Mouse (Mus musculus): ENCODE measurements at regions not wholly inside any gene's neighbourhood (a gene's known extent, or its start where the extent isn't known, plus 50 kb on each side); places are given as distances from the start of the nearest gene placed in this dataset.
"Not testable (repeated sequence)": the region's sequence is repeated elsewhere in the genome, so short reads cannot be mapped to it uniquely, and the experiment has no call there.

DNA sequence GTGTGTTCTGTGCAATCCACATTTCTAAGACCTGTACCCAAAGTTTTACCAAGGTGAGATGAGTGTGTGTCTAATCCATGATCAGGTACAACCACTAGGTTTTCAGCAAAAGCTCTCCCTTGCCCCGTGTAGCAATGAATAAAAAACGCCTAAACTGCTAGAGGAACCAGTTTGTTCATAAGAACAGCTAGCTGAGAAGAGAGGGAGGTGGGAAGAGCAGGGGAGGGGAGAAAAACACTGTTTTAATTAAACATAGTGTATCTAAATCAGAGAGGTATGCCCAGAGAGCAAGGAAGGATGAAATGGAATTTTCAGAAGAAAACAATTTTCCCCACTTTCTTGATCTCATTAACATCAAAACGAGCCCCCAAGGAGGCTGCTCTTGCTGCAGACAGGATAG, 368.5 kb upstream of the Zfp703 start:
- DNase-seq: no peak

DNA sequence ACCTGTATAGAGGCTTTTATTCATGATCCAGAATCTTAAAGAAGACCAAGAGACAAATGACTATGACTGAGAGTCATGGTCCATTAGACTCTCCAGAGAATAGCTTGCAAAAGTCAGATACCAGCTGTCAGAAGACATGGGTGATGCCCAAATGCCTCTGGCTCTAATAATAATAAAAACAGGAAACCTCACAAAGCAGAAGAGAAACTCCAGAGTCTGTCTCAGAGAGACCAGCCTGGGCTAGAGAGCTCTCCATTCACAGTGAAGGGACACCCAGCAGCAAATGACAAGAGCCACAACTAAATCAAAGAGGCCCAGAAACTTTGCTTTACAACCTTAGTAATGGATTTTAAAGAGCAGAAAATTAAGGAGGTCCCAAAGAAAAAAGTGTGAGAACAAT, 365.0 kb upstream of the Zfp703 start:
- DNase-seq: no peak

DNA sequence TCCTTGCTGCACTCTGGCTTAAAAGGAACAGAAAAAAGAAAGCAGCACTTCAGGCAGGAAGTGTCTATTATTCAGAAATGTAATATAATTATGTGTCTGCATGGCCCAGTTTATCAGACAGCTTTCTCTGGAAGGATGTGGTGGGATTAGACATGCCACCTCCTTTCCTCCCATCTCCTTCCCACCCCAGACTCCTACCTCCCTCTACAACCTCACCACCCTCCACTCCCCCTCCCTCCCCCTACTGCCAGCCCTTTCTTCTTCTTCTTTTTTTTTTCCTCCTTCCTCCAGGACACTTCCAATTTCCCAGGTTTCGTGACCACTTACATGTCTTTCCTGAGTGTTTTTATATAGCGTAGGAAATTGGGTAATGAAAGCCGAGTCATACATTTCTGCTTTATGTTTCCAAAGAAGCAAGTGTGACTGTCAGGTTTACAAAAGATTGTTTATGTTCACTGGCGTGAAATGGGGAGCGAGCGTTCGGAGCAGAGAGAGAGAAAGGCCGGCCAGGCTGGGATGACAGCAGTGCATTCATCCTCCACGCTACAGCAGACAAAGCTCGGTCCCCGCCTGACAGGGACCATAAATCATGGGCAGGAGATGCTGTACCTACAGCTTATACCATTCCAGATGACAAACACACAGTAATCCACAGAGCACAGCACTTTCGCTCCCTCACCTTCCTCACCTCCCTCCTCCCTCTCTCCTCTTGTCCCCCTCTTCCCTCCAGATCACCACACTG, 354.6 kb upstream of the Zfp703 start:
- no peak for DNase-seq

DNA sequence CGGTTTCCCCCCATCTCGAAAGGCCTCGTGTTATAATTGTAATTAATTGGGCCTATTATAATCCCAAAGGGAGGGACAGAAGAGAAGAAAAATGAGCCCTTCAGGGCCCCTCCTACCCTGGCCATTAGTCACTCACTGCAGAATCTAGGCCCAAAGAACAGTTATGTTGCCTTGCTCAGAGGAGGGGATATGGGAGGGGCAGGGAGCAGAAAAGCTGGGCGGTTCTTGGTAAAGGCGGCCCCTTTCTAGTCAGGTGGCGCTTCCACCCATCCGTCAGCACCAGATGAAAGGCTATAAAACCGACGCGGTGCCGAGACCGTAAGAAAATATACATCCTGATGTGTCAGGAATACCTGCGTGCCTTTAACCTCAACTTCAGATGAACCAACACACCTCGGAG, 350.9 kb upstream of the Zfp703 start:
- DNase-seq: no peak

DNA sequence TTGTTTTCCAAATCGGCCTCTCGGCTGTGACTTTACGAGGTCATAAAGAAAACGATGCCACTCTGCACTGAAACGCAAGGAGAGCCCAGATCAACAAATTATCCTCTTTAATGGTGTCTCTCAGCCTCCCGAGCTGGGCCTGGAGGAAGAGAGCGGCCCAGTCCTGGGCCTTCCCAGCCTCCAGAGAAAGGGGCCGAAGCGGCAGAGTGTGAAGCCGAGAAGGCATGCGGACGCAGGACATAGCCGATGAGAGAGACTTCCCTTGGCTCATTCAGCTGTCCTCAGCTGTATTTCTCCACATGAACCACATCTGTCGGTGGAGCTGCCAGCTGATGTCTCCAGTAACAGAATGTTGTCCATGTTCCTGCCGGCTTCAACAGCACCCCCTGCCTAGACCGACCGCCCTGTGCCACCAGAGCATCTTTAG, 350.5 kb upstream of the Zfp703 start:
- no peak for DNase-seq

DNA sequence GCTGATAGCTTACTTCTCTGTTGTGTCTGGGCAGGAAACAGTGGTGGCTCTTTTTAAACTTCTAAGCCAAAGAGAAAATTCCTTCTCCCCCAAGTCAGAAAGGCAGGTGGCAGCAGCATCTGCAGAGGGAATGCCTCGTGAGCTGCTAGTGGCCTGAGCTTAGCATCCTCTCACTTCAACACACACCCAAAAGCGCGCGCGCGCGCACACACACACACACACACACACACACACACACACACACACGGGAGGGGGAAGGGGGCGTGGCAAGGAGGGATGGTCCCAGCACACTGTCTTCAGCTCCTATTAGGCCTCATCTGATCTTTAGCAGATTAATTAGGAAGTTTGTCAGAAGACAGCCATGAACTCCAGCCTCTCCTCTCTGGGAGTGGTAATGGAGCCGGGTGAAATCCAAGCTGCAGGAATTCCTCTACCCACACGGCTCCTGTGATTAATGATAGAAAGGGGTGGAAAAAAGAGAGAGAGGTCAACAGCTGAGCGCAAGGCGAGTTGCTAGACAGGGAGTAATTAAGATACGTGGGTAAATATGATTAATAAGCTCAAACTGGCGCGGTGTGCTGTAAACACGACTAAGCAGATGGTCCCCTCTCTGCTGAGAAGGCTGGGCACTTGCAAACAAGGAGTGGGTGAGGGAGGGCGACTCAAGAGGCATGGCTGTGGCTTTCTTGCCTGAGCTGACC, 349.8 kb upstream of the Zfp703 start:
- DNase-seq: no peak

DNA sequence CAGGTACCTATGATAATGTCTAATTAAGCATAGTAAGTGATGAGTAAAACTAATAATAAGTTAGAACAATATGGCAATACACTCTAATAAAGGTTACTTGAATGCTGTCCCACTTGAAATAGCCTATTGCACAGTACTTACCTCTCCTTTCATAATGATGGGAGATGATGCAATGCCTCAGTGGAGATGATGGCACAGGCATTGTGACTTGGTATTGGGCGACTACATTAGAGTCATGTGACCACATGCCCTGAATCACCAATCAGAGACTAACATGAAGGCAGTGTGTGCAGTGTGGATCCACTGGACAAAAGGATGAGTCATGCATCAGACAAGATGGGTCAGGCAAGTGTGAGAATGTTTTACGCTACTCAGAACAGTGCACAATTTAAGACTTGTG, 346.6 kb upstream of the Zfp703 start:
- no peak for DNase-seq

DNA sequence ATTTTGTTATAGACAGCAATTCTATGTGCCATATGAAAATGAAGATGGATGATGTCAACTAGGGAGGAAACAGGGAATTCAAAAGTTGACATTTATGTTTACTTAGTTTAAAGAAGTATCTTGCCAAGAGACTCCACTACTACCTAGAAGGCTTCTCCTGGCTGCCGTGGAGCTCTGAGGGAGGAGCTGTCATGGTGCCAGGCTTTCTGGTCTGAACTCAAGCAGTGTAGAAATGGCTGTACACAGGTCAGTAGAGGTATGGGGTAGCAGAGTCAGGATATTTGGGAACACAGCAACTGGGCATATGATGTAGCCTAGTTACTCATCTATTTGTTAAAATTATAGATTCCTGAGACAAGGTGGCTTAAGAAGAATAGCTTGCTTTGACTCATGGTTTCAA, 341.4 kb upstream of the Zfp703 start:
- DNase-seq: no peak

DNA sequence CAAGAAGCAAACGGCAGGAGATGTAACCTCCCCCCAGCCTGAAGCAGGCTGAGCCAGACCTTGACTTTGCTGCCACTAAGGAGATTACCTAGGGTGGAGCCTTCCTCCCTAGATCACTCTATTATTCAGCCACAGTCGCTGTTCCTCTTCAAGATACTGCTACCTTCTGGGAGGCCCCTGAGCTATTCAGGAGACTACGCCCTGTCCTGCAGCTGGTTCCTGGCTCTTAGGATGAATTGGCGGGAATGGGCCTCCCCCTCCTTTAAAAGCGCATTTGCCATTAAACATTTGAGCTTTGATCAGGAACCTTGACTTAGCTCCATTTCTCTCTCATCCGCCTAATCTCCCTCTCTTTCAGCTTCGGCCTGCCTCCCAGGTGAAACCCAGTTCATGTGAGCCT, 331.8 kb upstream of the Zfp703 start:
- not testable (repeated sequence) for DNase-seq

DNA sequence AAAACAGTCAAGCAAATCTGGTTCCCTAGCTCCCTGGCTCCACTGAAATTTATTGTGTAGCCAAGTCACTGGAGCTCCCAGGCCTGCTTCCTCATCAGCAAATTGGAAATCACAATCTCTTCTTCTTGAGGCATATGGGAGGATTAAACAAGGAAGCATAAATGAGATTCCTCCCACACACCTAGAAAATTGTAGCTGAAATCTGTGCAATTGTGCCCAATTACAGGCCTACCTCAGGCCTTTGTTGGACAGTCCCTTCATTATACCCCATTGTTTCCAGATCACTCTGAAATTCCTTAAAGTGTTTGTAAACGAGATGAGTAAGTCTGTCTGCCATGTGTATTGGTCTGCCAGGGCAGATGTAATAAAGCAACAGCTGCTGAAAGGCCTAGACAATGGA, 326.8 kb upstream of the Zfp703 start:
- peak in 1 of 2 experiments; percentile 7 for DNase-seq

DNA sequence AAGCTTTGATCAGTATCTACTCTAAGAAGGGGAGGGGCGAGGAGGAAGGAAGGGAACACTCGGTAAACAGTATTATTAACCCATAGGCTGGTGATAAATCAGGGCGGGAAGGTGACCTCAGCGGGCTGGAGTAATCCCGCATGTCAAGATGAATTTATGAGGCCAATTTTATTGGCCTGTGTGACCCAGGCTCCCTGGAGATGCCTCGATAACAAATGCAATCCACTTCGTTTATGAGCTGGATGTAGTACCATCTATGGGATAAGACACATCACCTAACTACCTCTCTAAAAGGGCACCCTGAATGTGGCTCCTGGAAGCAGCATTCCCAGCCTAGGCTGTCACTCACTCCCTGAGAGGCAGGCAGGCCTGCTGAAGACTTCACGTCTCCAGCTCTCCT, 321.2 kb upstream of the Zfp703 start:
- DNase-seq: no peak

DNA sequence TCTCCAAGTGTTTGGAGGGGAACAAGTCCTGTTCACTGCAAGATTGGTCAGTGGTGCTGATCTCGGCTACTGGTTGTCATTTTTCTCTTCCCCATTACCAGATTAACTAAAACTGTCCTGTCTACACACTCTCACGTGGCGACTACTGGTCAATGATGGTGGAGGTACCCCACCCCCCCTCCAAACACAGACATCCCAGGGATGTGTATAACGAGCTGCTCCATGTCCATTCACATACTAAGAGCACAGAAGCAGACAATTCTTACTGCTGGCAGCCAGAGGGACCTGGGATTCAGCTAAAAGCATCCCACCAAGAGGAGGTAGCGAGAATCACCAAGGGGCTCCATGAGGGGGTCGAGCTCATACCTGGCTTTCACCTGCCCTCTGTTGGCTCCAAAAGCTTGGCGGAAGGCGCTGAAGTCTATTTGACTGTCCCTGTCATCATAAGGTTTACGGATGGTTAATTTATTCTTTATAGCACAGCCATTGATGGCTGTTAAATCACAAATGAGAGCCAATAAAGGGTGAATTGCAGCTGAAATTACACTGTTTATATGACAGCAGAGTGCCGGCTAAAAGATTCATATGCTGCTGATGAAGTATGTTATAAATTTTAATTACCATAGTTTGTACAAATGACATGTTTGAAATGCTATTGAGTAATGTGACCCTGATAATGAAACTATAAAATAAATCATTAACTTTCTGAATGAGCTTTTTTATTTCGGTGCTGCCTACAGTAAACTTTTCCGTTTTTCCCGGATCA, 320.6 kb upstream of the Zfp703 start:
- DNase-seq: no peak

DNA sequence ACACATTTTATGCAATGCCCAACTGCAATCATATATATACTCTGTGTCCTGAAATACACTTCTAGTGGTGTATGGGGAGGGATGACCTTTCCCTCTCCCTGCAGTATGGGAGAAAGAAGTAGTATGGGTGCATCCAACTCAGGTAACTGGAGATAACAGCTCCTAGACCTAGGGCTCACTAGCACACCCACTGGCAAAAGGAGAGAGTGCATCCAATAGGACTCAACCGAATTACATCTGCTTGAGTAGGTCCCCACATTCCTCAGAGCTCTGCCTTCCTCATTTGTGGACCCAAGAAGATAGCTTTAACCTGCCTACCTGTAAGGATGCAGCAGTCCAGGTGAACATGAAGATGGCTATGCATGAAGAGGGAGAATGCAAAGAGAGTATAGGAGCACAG, 317.7 kb upstream of the Zfp703 start:
- DNase-seq: no peak

DNA sequence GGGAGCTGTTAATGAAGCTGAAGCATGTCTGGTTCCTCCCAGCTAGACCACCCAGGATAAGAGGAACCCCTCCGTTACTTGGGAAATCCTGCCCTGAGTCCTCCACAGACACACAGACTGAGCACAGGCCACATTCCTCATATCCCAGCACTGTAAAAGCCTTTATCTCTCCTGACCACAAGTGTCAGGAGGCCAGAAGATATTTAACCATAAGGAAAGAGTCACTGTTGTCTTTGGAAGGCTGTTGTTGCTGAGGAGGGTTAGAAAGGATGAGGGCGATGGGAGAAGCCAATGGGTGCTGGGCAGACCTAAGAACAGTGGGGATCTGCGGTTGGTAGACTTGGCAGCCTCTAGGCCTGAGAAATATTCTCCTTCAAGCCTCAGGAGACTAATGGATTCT, 307.6 kb upstream of the Zfp703 start:
- DNase-seq: no peak

DNA sequence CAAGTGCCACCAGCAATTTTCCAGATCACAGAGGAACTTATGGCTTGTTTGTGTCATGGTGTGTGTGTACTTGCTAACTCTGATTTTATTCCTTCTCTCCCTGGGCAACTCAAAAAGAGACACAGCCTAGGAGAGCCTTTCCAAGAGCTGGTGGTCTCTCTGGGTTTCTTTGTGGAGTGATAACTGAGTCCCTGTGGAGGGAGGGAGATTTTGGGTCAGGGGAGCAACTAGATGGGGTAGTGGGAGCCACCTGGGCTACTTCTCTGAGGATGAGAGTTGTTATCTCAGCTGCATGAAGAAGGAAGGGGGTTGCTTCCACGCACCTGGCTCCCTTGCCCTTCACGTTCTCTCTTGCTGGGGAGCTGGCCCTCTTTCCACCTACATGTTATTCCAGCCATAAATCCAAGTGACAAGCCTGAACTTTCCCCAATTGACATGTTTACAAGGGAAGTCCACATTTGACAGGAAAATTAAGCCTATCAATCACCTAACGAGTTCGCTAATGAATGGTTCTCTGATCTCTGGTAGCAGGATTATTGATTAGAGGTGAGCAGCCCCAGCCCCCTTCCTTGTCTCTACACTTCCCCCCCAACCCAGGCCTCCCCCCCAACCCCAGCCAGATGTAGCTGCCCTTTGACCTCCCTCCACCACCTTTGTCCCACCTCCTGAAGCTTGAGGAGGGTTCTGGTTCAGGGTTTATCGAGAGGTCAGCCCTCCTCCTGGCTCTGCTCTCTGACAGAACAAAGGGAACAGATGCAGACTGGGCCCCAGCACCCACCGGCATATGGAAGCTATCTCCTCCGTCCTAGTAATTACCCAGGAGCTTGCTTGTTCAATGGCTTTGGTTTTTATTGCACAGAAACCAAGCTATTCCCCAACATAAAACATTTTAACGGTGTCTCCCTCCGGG, 304.4 kb upstream of the Zfp703 start:
- DNase-seq: no peak

DNA sequence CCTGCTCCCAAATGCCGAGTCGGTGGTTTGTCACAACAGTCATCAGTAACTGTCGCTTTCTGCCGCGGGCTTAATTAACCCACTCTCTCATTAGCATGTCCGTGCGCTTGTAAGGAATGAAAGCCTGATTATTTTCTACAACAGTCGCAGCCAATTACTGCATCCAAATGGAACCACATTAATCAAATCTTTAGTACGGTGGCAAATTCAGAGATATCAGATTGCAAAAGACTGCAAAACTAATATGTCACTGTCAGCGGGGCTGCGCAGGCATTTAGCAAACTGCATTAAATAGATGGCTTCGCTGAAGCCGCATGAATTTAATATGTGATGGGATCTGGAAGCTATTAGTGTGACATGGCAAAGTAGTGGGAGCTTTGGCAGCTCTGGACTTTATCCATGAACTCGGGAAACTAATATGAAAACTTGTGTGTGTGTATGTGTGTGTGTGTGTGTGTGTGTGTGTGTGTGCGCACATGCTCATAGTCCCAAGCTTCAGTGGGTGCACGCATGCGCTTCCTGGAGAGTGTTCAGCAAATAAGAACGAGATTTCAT, 299.5 kb upstream of the Zfp703 start:
- DNase-seq: no peak

DNA sequence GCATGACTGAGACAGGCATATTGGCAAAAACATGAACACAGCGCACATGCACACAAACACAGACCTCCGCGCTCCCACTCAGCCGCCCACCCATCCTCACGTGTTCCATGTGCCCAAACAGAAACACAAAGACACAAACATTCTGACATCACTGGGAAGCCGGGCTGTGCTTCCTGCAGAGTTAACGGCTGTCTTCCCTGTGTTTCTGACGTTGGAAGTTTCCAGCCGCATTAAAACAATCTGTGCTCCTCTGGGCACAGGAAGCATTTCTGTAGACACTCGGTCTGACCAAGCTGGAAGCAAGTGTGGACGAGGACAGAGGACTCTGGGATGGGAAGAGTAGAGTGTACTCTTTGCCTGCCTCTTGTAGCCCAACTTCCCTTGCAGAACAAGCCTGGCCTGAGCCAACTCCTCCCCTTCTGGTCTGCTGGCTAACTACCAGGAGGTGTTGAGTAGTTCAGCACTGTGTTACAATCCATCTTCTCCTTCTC, 296.2 kb upstream of the Zfp703 start:
- peak; percentile 80 to 82 for DNase-seq

DNA sequence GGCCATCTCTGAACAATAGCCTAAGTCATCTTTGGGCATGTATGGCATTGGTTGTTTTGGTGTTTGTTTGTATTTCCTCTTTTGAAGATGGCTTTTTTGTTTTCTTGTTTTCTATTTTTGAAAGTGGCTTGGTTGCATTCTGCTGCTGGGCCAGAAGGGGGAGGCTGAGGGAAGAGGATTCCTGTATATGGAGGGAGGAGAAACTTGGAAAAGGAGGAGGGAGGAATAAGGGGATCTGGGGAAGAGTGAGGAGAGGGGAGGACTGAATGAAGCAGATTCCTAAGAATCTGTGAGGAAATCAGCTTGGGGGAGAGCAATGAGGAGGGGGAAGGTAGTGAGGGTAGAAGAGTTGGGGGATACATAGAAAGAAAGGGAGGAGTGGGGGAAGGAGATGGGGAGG, 290.0 kb upstream of the Zfp703 start:
- DNase-seq: peak in 1 of 2 experiments; percentile 23

DNA sequence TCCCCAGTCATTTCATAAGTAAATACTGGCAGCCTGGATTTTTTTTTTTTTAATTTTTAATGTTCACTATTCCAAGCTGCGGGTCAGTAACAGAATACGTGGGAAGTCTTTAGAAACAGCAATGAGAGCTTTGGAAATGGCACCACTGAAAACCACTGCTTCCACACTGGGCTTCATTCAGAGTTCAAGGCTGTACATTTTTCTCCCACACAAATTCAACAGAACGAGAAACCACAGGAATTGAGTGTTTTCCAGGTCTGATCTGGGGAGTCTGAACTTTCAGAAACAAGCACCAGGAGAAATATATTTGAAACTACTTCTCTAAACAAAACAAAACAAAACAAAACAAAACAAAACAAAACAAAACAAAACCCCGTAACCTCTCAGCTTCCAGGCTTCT, 289.1 kb upstream of the Zfp703 start:
- DNase-seq: no peak

DNA sequence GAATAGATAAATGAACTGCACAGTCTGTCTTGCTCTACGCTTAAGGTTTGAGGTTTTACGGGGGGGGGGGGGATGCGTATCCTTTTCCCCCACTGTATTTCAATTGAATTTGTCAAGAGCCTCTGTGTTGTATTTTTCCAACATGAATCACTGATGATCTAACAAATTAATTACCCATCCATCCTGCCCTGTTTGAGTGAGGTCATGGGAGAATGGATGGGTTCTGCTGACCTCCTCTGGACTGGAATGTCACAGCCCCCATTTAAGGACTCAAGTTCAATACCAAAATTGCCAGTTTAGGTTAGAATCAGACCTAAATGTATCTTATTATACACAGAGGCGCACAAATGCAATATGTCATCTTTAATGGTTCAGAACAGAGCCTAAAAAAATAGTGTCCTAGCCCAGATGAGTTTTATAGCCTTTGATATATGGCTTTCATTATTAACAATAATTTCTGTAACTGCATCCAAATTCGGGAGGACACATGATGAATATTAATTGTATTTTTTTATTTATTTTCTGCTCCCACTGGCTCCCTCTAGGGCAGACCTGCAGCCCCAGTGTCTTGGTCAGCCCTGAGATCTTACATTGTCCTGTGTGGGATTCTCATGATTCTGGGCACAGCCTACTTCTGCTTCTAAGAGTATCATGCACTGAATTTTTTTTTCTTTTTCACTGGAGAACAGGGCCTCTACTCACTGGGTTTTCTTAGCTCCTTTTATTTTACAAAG, 288.2 kb upstream of the Zfp703 start:
- DNase-seq: no peak

DNA sequence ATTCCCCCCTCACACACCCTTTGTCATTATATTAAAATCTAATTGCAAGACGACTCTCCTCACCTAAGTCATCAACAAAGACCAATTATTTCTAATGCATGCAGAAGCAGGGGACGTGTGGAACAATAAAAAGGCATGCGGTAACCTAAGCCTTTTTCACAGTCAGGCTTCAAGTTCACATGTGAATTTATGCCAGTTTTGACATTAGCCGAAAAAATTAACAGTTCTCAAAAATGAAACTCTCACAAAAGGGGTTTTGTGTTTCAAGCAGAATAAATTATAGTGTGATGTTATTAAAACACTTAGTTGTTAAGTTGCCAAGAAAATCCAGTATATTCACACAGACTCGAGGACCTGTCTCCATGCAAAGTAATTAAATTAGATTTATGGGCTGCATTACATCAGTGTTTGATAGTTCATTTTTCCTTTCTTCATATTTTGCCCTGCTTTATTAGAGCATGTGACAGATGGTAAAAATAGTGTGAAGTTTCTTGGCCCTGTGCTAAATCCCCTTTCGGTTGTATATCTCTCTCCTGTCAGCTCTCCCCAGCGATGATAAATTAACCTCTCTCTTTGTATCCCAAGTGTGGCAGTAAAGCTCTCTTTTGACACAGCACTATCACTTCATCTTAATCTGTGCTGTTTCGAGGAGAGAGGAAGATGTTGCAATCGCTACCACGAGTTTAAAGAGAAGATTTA, 287.5 kb upstream of the Zfp703 start:
- no peak for DNase-seq
